Mouse (Mus musculus) left cerebral cortex, adult 9 months (tissue): Measurements from ENCODE around the gene Tom1l1.

ENCODE experiments used
- DNase-seq, 2 experiments: peaks; one replicate each; pipeline ENCODE4 v3.0.0; 2022; ENCODE audit warnings: low spot score in 2 of 2

Gene Tom1l1

DNA sequence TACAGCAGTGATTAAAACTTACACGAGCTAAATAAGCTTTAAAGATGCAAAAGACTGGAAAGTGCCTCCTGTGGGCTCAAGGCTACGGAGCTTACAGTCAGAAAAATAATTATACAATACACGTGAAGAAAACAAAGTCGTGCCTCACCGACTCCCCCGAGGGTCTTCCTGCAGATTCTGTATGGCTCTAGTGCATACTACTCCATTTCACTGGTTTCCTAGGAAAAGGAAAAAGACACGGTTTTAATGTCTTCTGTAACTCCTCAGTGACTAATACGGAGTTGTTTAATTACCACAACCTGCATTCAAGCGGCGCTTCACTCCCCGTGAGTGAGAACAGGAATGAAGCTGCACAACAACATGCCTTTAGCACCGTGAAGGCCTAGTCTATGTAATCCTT lies 66.1 kb downstream of the Tom1l1 start:
- no peak for DNase-seq

DNA sequence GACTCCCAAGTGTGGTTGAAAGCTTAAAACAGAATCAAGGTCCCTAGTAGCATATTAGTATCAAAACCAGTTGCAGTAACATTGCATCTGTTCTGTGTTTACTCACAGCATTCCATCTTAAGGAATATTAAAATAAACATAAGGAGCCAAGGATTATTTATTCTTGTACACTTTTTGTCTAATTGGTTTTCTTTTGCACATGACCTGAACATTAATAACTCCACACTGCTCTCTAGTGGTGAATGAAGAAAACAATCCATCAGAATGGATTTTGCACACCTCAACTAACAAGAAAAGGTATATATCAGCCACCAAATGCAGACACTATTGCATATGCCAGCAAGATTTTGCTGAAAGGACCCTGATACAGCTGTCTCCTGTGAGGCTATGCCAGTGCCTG lies 71.7 kb downstream of the Tom1l1 start:
- no peak for DNase-seq

DNA sequence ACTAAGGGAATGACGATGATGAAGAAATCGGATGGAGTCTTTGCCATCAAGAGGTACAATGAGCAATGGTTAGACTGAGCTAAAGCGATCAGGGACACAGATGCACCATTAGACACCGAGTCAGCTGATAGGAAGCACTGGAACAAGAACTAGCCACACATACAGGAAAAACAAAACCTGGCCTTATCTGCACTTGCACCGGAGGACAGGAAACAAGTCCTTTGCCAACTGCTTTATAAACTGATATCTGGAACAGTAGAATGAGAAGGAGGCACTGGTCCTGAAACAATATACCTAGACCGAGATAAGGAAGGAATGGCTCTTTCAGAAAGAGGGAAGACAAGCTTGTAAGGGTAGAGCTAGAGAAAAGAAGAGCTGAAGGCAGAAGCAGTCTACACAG lies 73.4 kb downstream of the Tom1l1 start:
- DNase-seq: no peak

DNA sequence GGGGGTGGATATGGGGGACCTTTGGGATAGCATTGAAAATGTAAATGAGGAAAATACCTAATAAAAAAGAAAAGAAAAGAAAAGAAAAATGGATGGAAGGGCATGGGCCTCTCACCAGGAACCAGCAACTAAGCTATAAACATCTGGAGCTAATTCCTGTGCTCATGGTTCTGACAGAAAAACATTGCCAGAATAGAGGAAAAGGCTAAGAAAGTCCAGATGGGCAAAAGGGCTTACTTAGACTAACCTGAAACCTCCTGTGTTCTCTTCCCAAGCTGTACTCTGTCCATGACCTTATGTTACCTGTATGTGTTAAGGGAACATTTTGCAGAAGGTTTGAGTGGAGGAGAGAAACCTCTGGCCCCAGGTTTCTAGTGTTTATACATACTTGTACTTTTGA lies 76.0 kb downstream of the Tom1l1 start:
- DNase-seq: no peak

DNA sequence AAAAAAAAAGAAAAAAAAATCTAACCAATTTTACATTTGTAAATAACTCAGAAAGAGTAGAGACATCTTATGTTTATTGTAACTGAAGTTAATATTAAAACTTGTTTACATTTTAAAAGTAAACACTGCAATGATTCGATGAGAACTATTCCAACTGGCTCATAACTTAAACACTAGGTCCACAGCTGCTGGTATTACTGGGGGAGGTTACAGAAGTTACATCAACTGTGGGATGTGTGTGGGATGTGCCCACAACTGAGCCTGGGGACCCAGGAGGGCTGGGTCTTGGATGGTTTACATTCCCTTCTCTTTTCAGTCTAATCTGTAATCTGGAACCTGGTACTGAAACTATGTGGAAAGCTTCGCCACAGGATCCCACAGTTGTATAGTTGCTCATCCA lies 85.1 kb downstream of the Tom1l1 start:
- DNase-seq: no peak

DNA sequence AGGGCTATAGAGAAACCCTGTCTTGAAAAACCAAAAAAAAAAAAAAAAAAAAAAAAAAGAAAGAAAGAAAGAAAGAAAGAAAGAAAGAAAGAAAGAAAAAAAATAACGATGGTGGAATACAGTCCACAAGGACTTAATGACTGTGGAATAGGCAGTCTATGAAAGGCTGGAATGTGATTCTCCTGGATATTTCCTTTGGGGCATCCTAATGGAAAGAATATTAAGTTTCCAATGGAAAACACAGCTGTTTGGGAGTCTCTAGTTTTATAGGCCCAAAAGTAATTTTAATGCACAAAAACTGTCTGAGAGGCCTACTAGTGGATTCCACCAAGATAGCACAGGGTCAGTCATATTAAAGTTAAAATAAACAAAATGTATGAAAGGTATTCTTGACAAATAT lies 92.3 kb downstream of the Tom1l1 start:
- no peak for DNase-seq
